Mouse (Mus musculus) mesoderm, embryonic 11.5 days (tissue): ENCODE results near the gene Nup214.
A peak's percentile ranks its signal among the peaks of the same experiment; 100 is the strongest.

ENCODE experiments used
- DNase-seq: peaks from one replicate; pipeline ENCODE4 v3.0.0-alpha.2; 2012; ENCODE audit warnings: low read depth, low spot score

Nup214 gene

GRCm38 (mm10) chr2:32043836-32044235 is 69.6 kb downstream of the Nup214 start:
- DNase-seq: no peak

DNA sequence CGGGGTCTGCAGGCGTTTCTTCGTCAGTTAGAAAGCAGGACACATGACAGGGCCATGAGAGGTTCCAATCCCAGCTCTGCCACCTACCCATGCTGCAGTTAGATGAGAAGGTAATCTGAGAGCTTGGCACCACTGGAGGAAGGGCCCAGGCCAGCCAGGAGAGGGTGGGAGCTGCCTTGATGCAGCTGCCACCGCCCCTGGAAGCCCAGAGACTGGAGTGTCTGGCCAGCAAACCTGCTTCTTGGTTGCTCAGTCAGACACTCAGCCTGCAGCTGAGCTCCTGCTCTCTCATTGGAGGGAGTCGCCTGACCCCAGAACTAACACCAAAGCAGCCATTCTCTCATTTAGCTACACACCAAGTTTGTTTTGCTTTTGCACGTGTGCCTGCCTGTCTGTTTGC is 71.1 kb downstream of the Nup214 start:
- DNase-seq: no peak

DNA sequence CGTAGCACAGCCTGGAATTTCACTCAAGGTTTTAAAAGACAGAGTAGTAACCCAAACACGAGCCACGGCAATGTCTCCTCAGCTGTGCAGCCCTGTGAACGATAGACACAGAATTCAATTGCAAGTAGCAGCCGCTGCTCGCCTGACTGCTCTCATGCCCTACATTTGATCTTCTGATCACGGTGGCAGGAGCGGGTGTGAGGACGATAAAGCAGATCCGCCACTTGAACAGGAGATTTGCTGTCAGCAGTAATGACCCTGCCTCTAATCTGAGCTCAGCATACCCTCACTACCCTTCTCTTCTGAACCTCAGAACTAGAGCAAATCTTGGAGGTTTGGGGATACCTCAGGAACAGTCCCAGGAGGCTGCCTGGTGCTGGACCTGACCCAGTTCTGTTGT is 71.8 kb downstream of the Nup214 start:
- no peak for DNase-seq

DNA sequence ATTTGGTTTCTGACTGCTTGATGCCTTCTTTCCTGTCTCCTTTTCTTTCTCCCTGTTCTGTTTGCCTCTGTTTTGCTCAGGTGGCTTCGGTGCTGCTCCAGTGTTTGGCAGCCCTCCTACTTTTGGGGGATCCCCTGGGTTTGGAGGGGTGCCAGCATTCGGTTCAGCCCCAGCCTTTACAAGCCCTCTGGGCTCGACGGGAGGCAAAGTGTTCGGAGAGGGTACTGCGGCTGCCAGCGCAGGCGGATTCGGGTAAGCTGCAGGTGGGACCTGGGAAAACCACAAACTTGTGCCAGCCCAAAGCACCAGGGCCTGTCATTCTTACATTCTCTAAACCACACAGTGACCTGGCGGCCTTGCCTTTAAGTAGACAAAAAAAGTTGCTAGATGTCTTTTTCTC is 73.1 kb downstream of the Nup214 start:
- DNase-seq: no peak

- no peak for DNase-seq
Observed at GRCm38 (mm10) chr2:32051791-32052190, 77.6 kb downstream of the Nup214 start.

DNA sequence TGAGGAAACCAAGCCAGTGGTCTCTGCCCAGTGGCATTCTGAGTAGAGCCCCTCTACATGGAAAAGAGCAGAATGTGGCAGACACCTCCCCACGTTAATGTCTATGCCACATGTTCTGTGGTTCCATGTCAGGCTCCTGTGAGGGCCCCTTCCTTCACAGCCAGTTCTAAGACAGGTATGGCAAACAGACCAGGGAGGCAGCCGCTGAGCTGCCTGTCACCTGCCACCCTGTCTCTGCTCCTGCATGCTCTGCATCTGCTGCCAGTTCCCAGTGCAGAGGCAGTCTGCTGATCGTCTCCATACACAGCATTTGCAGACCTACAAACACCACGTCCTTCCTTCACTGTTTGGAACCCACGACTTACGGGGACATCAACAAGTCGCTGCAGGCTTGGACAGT is 78.2 kb downstream of the Nup214 start:
- DNase-seq: no peak

DNA sequence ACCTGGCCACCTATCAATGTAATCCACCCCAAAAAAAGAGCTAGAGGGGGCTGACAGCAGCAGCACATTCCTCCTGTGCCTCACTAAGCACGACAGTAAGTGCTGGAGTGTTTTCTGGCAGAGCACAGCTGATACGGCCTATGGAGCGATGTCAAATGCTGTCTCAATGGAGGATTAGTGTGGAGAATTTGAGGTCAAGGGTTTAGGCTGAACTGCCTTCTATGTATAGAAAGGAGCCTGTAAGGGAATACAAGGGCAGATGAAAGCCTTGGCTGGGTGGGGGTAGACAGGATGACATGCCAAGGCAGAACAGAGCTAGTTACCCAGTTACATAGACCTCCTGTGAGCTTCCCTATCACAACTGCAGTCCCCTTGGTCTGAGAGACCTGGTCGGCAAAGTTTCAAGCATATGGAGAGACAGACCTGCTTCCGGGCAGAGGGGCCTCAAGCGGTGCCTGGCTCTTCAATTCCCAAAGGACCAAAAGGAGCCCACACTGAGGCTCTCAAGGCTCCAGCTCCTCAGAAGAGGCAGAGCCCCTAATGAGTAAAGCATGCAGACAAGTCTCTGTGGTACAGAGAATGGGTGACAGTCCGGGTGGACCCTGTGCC is 81.2 kb downstream of the Nup214 start:
- peak; percentile 45 for DNase-seq

DNA sequence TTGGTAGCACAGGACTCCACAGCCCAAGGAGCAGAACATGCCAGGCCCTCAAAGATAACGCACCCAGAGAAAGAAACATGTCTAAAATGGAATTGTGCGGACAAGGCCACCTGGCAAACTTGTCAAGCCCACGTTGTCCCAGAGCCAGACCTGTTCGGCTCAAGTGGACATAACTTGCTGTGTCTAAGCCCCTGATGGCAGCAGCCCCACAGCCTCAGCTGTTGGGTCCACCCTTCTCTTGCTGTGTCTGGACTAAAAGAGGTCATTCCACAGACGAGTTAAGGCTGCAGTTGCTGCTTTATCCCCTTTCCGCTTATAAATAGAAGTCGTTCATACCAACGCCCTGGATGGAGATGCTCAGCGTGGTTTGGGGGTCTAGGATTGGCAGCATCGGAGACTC is 82.3 kb downstream of the Nup214 start:
- no peak for DNase-seq

GRCm38 (mm10) chr2:32057360-32057759 is 83.1 kb downstream of the Nup214 start:
- no peak for DNase-seq

GRCm38 (mm10) chr2:32057794-32058193 is 83.6 kb downstream of the Nup214 start:
- no peak for DNase-seq

DNA sequence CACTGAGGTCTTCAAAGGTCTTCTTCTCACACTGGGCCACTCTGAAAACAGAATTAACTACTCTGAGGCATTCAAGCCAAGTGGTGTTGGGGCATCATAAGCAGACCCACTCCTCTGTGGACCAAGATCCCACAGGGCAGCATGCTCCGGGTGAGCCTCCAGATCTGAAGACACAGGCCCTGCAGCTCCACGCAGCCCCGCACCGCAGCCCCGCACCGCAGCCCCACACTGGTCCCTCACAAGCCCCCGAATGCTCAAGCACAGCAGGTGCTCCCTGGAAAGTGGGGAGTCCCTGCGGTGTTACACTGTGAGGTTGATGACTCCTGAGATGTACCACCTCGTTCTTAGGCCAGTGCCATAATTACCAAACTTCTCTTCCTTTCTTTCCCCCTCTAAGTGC is 84.0 kb downstream of the Nup214 start:
- DNase-seq: no peak

DNA sequence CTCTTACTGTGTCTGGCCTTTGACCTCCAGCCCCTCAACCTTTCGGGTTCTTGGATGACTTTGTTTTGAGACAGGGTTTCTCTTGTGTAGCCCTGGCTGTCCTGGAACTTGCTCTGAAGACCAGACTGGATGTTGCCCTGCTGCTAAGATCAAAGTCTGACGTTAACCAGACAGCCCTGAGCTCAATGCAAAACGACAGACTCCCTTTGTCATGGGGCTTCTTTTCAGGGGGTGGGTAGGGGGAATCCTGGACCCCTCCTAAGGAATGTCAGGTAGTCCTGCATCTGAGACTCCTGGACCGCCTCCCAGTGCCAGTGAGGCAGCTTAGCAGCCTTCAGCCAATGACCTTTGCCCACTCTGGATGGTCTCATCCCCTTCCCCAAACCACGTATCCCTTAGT is 84.5 kb downstream of the Nup214 start:
- no peak for DNase-seq

- no peak for DNase-seq
Observed at GRCm38 (mm10) chr2:32059613-32060012, 85.4 kb downstream of the Nup214 start.

DNA sequence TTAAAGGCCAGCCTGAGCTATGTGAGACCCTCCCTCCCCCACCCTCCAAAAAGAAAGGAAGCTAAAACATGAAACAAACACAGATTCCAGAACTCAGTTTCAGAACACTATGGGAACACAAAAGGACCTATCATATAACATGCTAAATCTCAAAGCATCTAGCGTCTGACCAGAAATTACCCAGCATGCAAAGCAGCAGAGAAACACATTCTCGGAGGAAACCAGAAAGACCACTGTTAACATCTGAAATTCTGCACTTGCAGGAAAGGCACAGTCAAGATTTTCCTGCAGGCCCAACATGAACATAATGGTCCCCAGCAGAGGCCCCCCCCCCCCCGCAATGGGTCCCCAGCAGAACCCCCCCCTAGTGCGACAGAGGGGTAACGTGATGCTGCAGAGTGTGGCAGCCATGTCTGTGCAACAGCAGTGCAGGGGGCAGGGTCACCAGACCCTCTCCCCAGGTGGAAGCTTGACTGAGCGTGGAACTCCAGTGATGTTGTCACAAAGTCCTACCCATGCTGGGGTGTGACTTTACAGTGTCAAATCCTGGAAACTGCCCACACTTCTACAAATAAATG is 86.1 kb downstream of the Nup214 start:
- no peak for DNase-seq

- DNase-seq: no peak
Observed at GRCm38 (mm10) chr2:32061189-32061588, 87.0 kb downstream of the Nup214 start.

GRCm38 (mm10) chr2:32061722-32062505 is 87.7 kb downstream of the Nup214 start:
- DNase-seq: no peak

- no peak for DNase-seq
Observed at GRCm38 (mm10) chr2:32062626-32063410, 88.6 kb downstream of the Nup214 start.

- no peak for DNase-seq
Observed at GRCm38 (mm10) chr2:32063451-32064151, 89.4 kb downstream of the Nup214 start.

- DNase-seq: no peak
Observed at GRCm38 (mm10) chr2:32064913-32065312, 90.7 kb downstream of the Nup214 start.

DNA sequence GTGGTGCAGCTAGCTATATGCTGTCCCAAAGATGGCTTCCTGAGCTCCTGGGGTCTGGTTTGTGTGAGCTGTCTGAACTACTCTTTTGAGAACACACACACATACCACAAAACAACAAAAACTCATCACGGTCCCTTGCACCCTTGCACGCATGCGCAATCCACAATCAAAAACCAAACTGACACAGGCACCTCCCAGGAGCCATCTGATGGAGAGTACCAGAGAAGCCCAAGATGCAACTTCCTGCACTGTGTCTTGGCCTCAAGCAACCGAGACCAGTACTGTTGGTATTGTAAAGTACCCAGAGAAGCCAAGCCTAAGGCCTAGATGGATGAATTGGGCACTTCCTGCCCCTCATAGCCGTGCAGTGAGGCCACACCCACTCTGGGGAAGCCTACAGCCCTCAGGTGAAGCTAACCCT is 91.1 kb downstream of the Nup214 start:
- no peak for DNase-seq

DNA sequence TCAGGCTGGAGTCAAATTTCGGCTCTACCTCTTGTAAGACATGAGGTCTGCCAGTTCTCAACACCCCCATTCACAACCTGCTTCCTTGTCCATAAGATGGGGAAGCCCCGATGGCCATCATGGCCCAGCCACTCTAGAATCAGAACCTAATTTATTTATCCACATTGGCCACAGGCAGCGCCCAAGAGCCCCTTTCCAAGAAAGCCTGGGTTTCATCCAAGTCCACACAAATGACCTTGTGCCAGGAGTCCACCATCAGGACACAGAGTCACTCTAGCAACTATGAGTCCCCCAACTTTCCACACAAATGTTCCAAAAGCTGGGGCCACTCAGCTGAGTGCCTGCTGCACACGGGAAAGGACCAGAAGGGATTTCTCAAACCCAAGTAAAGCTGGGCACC is 91.8 kb downstream of the Nup214 start:
- DNase-seq: no peak
